Mouse (Mus musculus) embryonic facial prominence, embryonic 14.5 days (tissue): ENCODE measurements around the gene Eno1. TPM values are rescaled to one million over a fixed set of nuclear protein-coding genes. Genes with fewer than 3 reads are reported as not detected.

Source experiments
- ATAC-seq: fragments of 200-750 bp; cut with Nextera tagmentation; 2 replicates; pipeline ENCODE4 v1.8.0; 2017; ENCODE audit warnings: low read depth, moderate number of reproducible peaks, moderate TSS enrichment
- DNase-seq: peaks from one replicate; pipeline ENCODE4 v3.0.0-alpha.2; 2015; ENCODE audit warnings: low spot score
- H3K27ac ChIP-seq: fragments of 300-500 bp; sonication (generic); replicated peaks from 2 replicates; pipeline ENCODE4 v1.5.1; 2014; ENCODE audit warnings: low read depth, mild to moderate bottlenecking, low read length, moderate library complexity
- H3K27me3 ChIP-seq: fragments of 300-500 bp; sonication (generic); replicated peaks from 2 replicates; pipeline ENCODE4 v1.6.1; 2014; ENCODE audit warnings: low read length; ENCODE audit not compliant: control insufficient read depth, insufficient read depth
- H3K36me3 ChIP-seq: fragments of 300-500 bp; sonication (generic); 2 replicates; pipeline ENCODE4 v1.6.1; 2014; ENCODE audit warnings: low read length, mixed read lengths; ENCODE audit not compliant: control insufficient read depth, insufficient read depth
- H3K4me1 ChIP-seq: fragments of 300-500 bp; sonication (generic); 2 replicates; pipeline ENCODE4 v1.6.1; 2014; ENCODE audit warnings: antibody characterized with exemption, low read length; ENCODE audit not compliant: control insufficient read depth, insufficient read depth
- H3K4me2 ChIP-seq: fragments of 300-500 bp; sonication (generic); 2 replicates; pipeline ENCODE4 v1.6.1; 2014; ENCODE audit warnings: low read depth, mild to moderate bottlenecking, low read length, moderate library complexity, mixed read lengths
- H3K4me3 ChIP-seq: fragments of 300-500 bp; sonication (generic); 2 replicates; pipeline ENCODE4 v1.5.1; 2014; ENCODE audit warnings: low read depth, mild to moderate bottlenecking, low read length
- H3K9ac ChIP-seq: fragments of 300-500 bp; sonication (generic); 2 replicates; pipeline ENCODE4 v1.6.1; 2014; ENCODE audit warnings: low read depth, mild to moderate bottlenecking, low read length, moderate library complexity, mixed read lengths
- H3K9me3 ChIP-seq: fragments of 300-500 bp; sonication (generic); 2 replicates; pipeline ENCODE4 v1.6.1; 2016; ENCODE audit warnings: low read length; ENCODE audit not compliant: control insufficient read depth
- WGBS: fragments of 180-500 bp; shearing (Covaris S2); extraction: QIAGEN DNeasy Blood & Tissue Kit; methylation state at CpG from one replicate; pipeline ENCODE4 v1.1.7; 2014; 5-methylcytosine and 5-hydroxymethylcytosine counted together
- polyA plus RNA-seq: library from polyadenylated mRNA; unstranded; fragments of >200 nt; fragmentation: Nextera tagmentation; extraction: Ambion mirVana; gene quantifications from 2 replicates; pipeline ENCODE4 v1.2.1, GENCODE M21; 2014

The Eno1 gene
- polyA plus RNA-seq = 1,320 and 1,483 TPM in 2 replicates

- Histone ChIP-seq H3K27me3 (no peaks in the 10 kb centered on the region), H3K4me3 (peak within 1 kb of the TSS; percentile 90), H3K27ac (peak within 1 kb of the TSS; percentile 95), H3K4me1 (peaks cover 25% of the 10 kb centered on the region), H3K9ac (peak within 1 kb of the TSS; percentile 88), H3K9me3 (no peaks in the 10 kb centered on the region), H3K4me2 (peak within 1 kb of the TSS; percentile 82), H3K36me3 (peaks cover 24% of the 10 kb centered on the region)
- DNase-seq = peak; percentile 98
- ATAC-seq = peak; percentile 98
- 0% methylated on average over 44 of the region's 78 CpGs for WGBS
Measured at GRCm38 (mm10) chr4:150236521-150237481, at the start of gene Eno1. Gene Eno1, plus strand, starts transcription at chr4:150236721.

- DNase-seq (no peak), ATAC-seq (no peak)
- Histone ChIP-seq H3K4me3 (no peak overlapping the region), H3K9ac (no peak overlapping the region), H3K9me3 (no peaks in the 10 kb centered on the region), H3K4me1 (no peaks in the 10 kb centered on the region), H3K36me3 (no peaks in the 10 kb centered on the region), H3K27me3 (no peaks in the 10 kb centered on the region), H3K4me2 (no peak overlapping the region), H3K27ac (no peak overlapping the region)
- WGBS = 46% methylated on average over 11 of the region's 11 CpGs
Measured at GRCm38 (mm10) chr4:150188236-150188635, 48.3 kb upstream of the Eno1 start.

DNA sequence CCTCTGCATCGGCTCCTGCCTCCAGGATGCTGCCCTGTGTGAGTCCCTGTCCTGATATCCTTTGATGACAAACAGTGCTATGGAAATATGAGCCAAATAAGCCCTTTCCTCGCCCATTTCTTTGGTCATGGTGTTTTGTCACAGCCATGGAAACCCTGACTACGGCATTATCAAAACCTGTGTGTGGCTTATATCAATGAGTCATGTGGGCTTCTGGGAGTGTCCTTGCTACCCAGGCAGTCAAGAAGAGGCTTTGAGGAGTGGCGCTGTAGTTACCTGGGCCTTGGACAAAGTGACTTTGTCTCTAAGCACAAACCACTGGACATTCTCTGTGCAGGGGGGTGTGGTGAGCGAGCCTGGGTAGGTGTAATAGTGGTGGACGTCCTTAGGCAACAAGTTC lies 44.3 kb upstream of the Eno1 start:
- ATAC-seq = no peak
- no peaks in the 10 kb centered on the region for H3K9me3 ChIP-seq
- no peaks in the 10 kb centered on the region for H3K27me3 ChIP-seq
- H3K27ac ChIP-seq = no peak overlapping the region
- no peak overlapping the region for H3K4me3 ChIP-seq
- no peak overlapping the region for H3K4me2 ChIP-seq
- no peaks in the 10 kb centered on the region for H3K36me3 ChIP-seq
- no peak overlapping the region for H3K9ac ChIP-seq
- DNase-seq = no peak
- 71% methylated on average over 6 of the region's 6 CpGs for WGBS
- no peaks in the 10 kb centered on the region for H3K4me1 ChIP-seq

DNA sequence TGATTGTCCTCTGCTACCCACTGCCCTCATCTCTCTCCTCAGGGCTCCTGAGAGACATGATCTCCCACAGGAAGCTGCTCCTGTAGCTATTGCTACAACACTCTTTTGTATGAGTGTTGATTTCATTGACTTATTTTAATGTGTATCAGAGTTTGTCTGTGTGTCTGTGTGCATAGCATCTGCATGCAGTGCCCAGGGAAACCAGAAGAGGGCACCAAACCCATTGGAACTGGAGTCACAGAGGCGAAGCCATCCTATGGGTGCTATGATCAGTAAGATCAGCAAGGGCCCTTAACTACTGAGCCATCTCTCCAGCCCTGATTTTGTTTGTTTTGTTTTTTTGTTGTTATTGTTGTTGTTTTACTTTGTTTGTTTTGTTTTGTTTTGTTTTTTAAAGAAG lies 42.6 kb upstream of the Eno1 start:
- 50% methylated on average over 1 of the region's 1 CpGs for WGBS
- Histone ChIP-seq H3K9me3 (no peaks in the 10 kb centered on the region), H3K27me3 (no peaks in the 10 kb centered on the region), H3K4me3 (no peak overlapping the region), H3K36me3 (no peaks in the 10 kb centered on the region), H3K4me1 (no peaks in the 10 kb centered on the region), H3K4me2 (no peak overlapping the region), H3K27ac (no peak overlapping the region), H3K9ac (no peak overlapping the region)
- DNase-seq (no peak), ATAC-seq (no peak)

- no peak for DNase-seq
- no peak overlapping the region for H3K27ac ChIP-seq
- no peak overlapping the region for H3K9ac ChIP-seq
- ATAC-seq = no peak
- no peaks in the 10 kb centered on the region for H3K36me3 ChIP-seq
- H3K27me3 ChIP-seq = no peaks in the 10 kb centered on the region
- no peaks in the 10 kb centered on the region for H3K4me1 ChIP-seq
- no peak overlapping the region for H3K4me3 ChIP-seq
- no peak overlapping the region for H3K4me2 ChIP-seq
- H3K9me3 ChIP-seq = no peaks in the 10 kb centered on the region
- WGBS = 64% methylated on average over 9 of the region's 9 CpGs
Measured at GRCm38 (mm10) chr4:150198268-150198667, 38.3 kb upstream of the Eno1 start.

GRCm38 (mm10) chr4:150201232-150201631 lies 35.3 kb upstream of the Eno1 start, which contains the start of gene Car6:
Gene Car6, minus strand, starts transcription at chr4:150201332.
- Histone ChIP-seq H3K9ac (no peak within 1 kb of the TSS), H3K4me2 (no peak within 1 kb of the TSS), H3K9me3 (no peaks in the 10 kb centered on the region), H3K27me3 (no peaks in the 10 kb centered on the region), H3K36me3 (no peaks in the 10 kb centered on the region), H3K4me1 (no peaks in the 10 kb centered on the region), H3K27ac (no peak within 1 kb of the TSS), H3K4me3 (no peak within 1 kb of the TSS)
- WGBS = 51% methylated on average over 5 of the region's 5 CpGs
- ATAC-seq = no peak
- no peak for DNase-seq

GRCm38 (mm10) chr4:150202702-150203101 lies 33.8 kb upstream of the Eno1 start:
- no peaks in the 10 kb centered on the region for H3K27me3 ChIP-seq
- H3K4me1 ChIP-seq = no peaks in the 10 kb centered on the region
- no peak overlapping the region for H3K4me3 ChIP-seq
- no peak overlapping the region for H3K4me2 ChIP-seq
- no peak for DNase-seq
- no peaks in the 10 kb centered on the region for H3K9me3 ChIP-seq
- H3K27ac ChIP-seq = no peak overlapping the region
- no peak overlapping the region for H3K9ac ChIP-seq
- no peaks in the 10 kb centered on the region for H3K36me3 ChIP-seq
- 80% methylated on average over 5 of the region's 5 CpGs for WGBS
- ATAC-seq = no peak

- Histone ChIP-seq H3K9me3 (no peaks in the 10 kb centered on the region), H3K27me3 (no peaks in the 10 kb centered on the region), H3K36me3 (no peaks in the 10 kb centered on the region), H3K4me3 (no peak overlapping the region), H3K27ac (no peak overlapping the region), H3K4me2 (no peak overlapping the region), H3K4me1 (no peaks in the 10 kb centered on the region), H3K9ac (no peak overlapping the region)
- 66% methylated on average over 3 of the region's 3 CpGs for WGBS
- ATAC-seq = no peak
- no peak for DNase-seq
Measured at GRCm38 (mm10) chr4:150204877-150205276, 31.6 kb upstream of the Eno1 start.

DNA sequence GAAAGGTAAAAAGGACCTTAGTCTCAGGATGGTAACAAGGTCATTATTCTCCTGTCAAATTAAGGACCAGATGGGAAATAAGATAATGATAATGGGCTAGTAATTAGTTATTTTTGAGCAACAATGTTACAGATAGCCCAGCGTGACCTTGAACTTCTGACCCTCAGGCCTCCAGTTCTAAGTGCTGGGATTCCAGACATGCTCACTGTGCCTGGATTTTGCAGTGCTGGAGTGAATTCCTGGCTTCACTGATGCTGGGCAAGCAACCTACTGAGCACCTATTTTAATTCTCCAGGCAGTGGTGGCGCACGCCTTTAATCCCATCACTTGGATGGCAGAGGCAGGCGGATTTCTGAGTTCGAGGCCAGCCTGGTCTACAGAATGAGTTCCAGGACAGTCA lies 26.8 kb upstream of the Eno1 start:
- no peaks in the 10 kb centered on the region for H3K36me3 ChIP-seq
- H3K27ac ChIP-seq = no peak overlapping the region
- ATAC-seq (no peak), DNase-seq (no peak)
- H3K9ac ChIP-seq = no peak overlapping the region
- no peaks in the 10 kb centered on the region for H3K4me1 ChIP-seq
- no peak overlapping the region for H3K4me3 ChIP-seq
- no peaks in the 10 kb centered on the region for H3K27me3 ChIP-seq
- 91% methylated on average over 5 of the region's 5 CpGs for WGBS
- no peaks in the 10 kb centered on the region for H3K9me3 ChIP-seq
- no peak overlapping the region for H3K4me2 ChIP-seq
